Mouse (Mus musculus) forebrain, embryonic 15.5 days (tissue): ENCODE data around the gene Eif5. TPM values are rescaled to one million over a fixed set of nuclear protein-coding genes. Genes with fewer than 3 reads are reported as not detected.
A peak's percentile ranks its signal among the peaks of the same experiment; 100 is the strongest.
"Not testable (repeated sequence)": the region's sequence is repeated elsewhere in the genome, so short reads cannot be mapped to it uniquely, and the experiment has no call there.

Source experiments
- ATAC-seq: fragments of 200-750 bp; cut with Nextera tagmentation; replicated peaks from 2 replicates; pipeline ENCODE4 v1.8.0; 2017; ENCODE audit warnings: mild to moderate bottlenecking, moderate TSS enrichment, moderate library complexity
- H3K27ac ChIP-seq: fragments of 300-500 bp; sonication (generic); replicated peaks from 2 replicates; pipeline ENCODE4 v1.5.1; 2015; ENCODE audit warnings: mild to moderate bottlenecking, inconsistent platforms
- H3K27me3 ChIP-seq: fragments of 300-500 bp; sonication (generic); 2 replicates; pipeline ENCODE4 v1.6.1; 2015; ENCODE audit warnings: inconsistent platforms
- H3K36me3 ChIP-seq: fragments of 300-500 bp; sonication (generic); 2 replicates; pipeline ENCODE4 v1.6.1; 2015; ENCODE audit warnings: mild to moderate bottlenecking, inconsistent platforms
- H3K4me1 ChIP-seq: fragments of 300-500 bp; sonication (generic); 2 replicates; pipeline ENCODE4 v1.6.1; 2015; ENCODE audit warnings: inconsistent platforms
- H3K4me2 ChIP-seq: fragments of 300-500 bp; sonication (generic); replicated peaks from 2 replicates; pipeline ENCODE4 v1.6.1; 2015; ENCODE audit warnings: mild to moderate bottlenecking, inconsistent platforms
- H3K4me3 ChIP-seq: fragments of 300-500 bp; sonication (generic); 2 replicates; pipeline ENCODE4 v1.5.1; 2015; ENCODE audit warnings: mild to moderate bottlenecking, inconsistent platforms
- H3K9ac ChIP-seq: fragments of 300-500 bp; sonication (generic); replicated peaks from 2 replicates; pipeline ENCODE4 v1.6.1; 2015; ENCODE audit warnings: mild to moderate bottlenecking, inconsistent platforms
- H3K9me3 ChIP-seq: fragments of 300-500 bp; sonication (generic); 2 replicates; pipeline ENCODE4 v1.6.1; 2016; ENCODE audit warnings: inconsistent platforms
- WGBS: fragments of 180-500 bp; shearing (Covaris S2); methylation state at CpG from one replicate; pipeline ENCODE4 v1.1.7; 2015; ENCODE audit warnings: mixed read lengths; 5-methylcytosine and 5-hydroxymethylcytosine counted together
- polyA plus RNA-seq: library from polyadenylated mRNA; unstranded; fragments of >200 nt; fragmentation: Nextera tagmentation; extraction: Ambion mirVana; gene quantifications from 2 replicates; pipeline ENCODE4 v1.2.1, GENCODE M21; 2015

The Eif5 gene
- polyA plus RNA-seq, 1 experiment from 2014 or later, result 638 TPM

- H3K4me1 ChIP-seq, result no peaks in the 10 kb centered on the region
- no peak overlapping the region for H3K4me2 ChIP-seq
- no peaks in the 10 kb centered on the region for H3K27me3 ChIP-seq
- peaks cover 13% of the 10 kb centered on the region for H3K36me3 ChIP-seq
- no peak overlapping the region for H3K9ac ChIP-seq
- WGBS, result 60% methylated on average over 8 of the region's 8 CpGs
- no peak overlapping the region for H3K27ac ChIP-seq
- H3K4me3 ChIP-seq, result no peak overlapping the region
- H3K9me3 ChIP-seq, result no peaks in the 10 kb centered on the region
- no peak for ATAC-seq
Measured at GRCm38 (mm10) chr12:111552342-111552741, 14.5 kb downstream of the Eif5 start.

- Histone ChIP-seq H3K4me2 (no peak overlapping the region), H3K36me3 (no peaks in the 10 kb centered on the region), H3K4me1 (no peaks in the 10 kb centered on the region), H3K27me3 (no peaks in the 10 kb centered on the region), H3K27ac (no peak overlapping the region), H3K9ac (no peak overlapping the region), H3K9me3 (no peaks in the 10 kb centered on the region), H3K4me3 (no peak overlapping the region)
- no peak for ATAC-seq
- 67% methylated on average over 4 of the region's 4 CpGs for WGBS
Measured at GRCm38 (mm10) chr12:111555357-111555756, 17.5 kb downstream of the Eif5 start.

GRCm38 (mm10) chr12:111555893-111556292, 18.1 kb downstream of the Eif5 start:
- not testable (repeated sequence) for H3K27ac ChIP-seq, H3K4me3 ChIP-seq, H3K9me3 ChIP-seq, H3K27me3 ChIP-seq, ATAC-seq, H3K36me3 ChIP-seq, H3K4me1 ChIP-seq, H3K9ac ChIP-seq, H3K4me2 ChIP-seq
- 83% methylated on average over 5 of the region's 5 CpGs for WGBS

- Histone ChIP-seq H3K4me1 (no peaks in the 10 kb centered on the region), H3K4me3 (no peak overlapping the region), H3K9ac (no peak overlapping the region), H3K27ac (no peak overlapping the region), H3K9me3 (no peaks in the 10 kb centered on the region), H3K4me2 (no peak overlapping the region), H3K36me3 (no peaks in the 10 kb centered on the region), H3K27me3 (no peaks in the 10 kb centered on the region)
- no peak for ATAC-seq
- WGBS, result 71% methylated on average over 6 of the region's 6 CpGs
Measured at GRCm38 (mm10) chr12:111557538-111557937, 19.7 kb downstream of the Eif5 start.

GRCm38 (mm10) chr12:111558655-111559054, 20.8 kb downstream of the Eif5 start:
- WGBS, result 57% methylated on average over 2 of the region's 2 CpGs
- H3K36me3 ChIP-seq, result no peaks in the 10 kb centered on the region
- no peak overlapping the region for H3K4me2 ChIP-seq
- H3K4me1 ChIP-seq, result no peaks in the 10 kb centered on the region
- H3K4me3 ChIP-seq, result no peak overlapping the region
- no peaks in the 10 kb centered on the region for H3K9me3 ChIP-seq
- no peak overlapping the region for H3K27ac ChIP-seq
- H3K27me3 ChIP-seq, result no peaks in the 10 kb centered on the region
- H3K9ac ChIP-seq, result no peak overlapping the region
- no peak for ATAC-seq

- WGBS, result 61% methylated on average over 18 of the region's 18 CpGs
- H3K9ac ChIP-seq, result 0 out of 2 replicates have a peak overlapping the region, but pooled peaks have one; percentile 24
Measured at GRCm38 (mm10) chr12:111559647-111560258, 21.9 kb downstream of the Eif5 start.

GRCm38 (mm10) chr12:111560286-111560685, 22.5 kb downstream of the Eif5 start:
- peak overlapping the region; percentile 25; the same call in 1 of the 2 replicates for H3K4me2 ChIP-seq
- H3K9ac ChIP-seq, result no peak overlapping the region
- WGBS, result 69% methylated on average over 5 of the region's 5 CpGs
- H3K4me1 ChIP-seq, result no peaks in the 10 kb centered on the region
- H3K27ac ChIP-seq, result peak overlapping the region; percentile 70
- H3K4me3 ChIP-seq, result no peak overlapping the region
- ATAC-seq, result no peak; the same call in 1 of the 2 replicates
- no peaks in the 10 kb centered on the region for H3K36me3 ChIP-seq
- H3K9me3 ChIP-seq, result no peaks in the 10 kb centered on the region
- no peaks in the 10 kb centered on the region for H3K27me3 ChIP-seq

More at GRCm38 (mm10) chr12:111559647-111560258, 21.9 kb downstream of the Eif5 start:
- H3K27me3 ChIP-seq, result no peaks in the 10 kb centered on the region
- H3K27ac ChIP-seq, result peak overlapping the region; percentile 70
- H3K4me2 ChIP-seq, result peak overlapping the region; percentile 25
- H3K4me3 ChIP-seq, result 0 out of 2 replicates have a peak overlapping the region, but pooled peaks have one; percentile 15
- no peak; the same call in 1 of the 2 replicates for ATAC-seq
- no peaks in the 10 kb centered on the region for H3K9me3 ChIP-seq
- H3K36me3 ChIP-seq, result no peaks in the 10 kb centered on the region
- no peaks in the 10 kb centered on the region for H3K4me1 ChIP-seq

GRCm38 (mm10) chr12:111562276-111562814, 24.5 kb downstream of the Eif5 start:
- no peak overlapping the region for H3K4me3 ChIP-seq
- H3K4me1 ChIP-seq, result no peaks in the 10 kb centered on the region
- H3K27me3 ChIP-seq, result no peaks in the 10 kb centered on the region
- H3K9ac ChIP-seq, result no peak overlapping the region
- H3K9me3 ChIP-seq, result no peaks in the 10 kb centered on the region
- no peak overlapping the region for H3K27ac ChIP-seq
- no peak for ATAC-seq
- H3K4me2 ChIP-seq, result no peak overlapping the region
- no peaks in the 10 kb centered on the region for H3K36me3 ChIP-seq
- 48% methylated on average over 4 of the region's 4 CpGs for WGBS

- ATAC-seq, result no peak
- Histone ChIP-seq H3K9me3 (no peaks in the 10 kb centered on the region), H3K4me2 (no peak overlapping the region), H3K27me3 (no peaks in the 10 kb centered on the region), H3K9ac (no peak overlapping the region), H3K36me3 (no peaks in the 10 kb centered on the region), H3K27ac (no peak overlapping the region), H3K4me3 (no peak overlapping the region), H3K4me1 (no peaks in the 10 kb centered on the region)
- 49% methylated on average over 5 of the region's 5 CpGs for WGBS
Measured at GRCm38 (mm10) chr12:111563076-111563629, 25.3 kb downstream of the Eif5 start.

- no peak overlapping the region for H3K27ac ChIP-seq
- no peaks in the 10 kb centered on the region for H3K9me3 ChIP-seq
- no peak overlapping the region for H3K4me2 ChIP-seq
- no peaks in the 10 kb centered on the region for H3K36me3 ChIP-seq
- H3K9ac ChIP-seq, result no peak overlapping the region
- no peaks in the 10 kb centered on the region for H3K4me1 ChIP-seq
- 87% methylated on average over 5 of the region's 5 CpGs for WGBS
- no peak overlapping the region for H3K4me3 ChIP-seq
- no peak for ATAC-seq
- H3K27me3 ChIP-seq, result no peaks in the 10 kb centered on the region
Measured at GRCm38 (mm10) chr12:111565363-111565762, 27.5 kb downstream of the Eif5 start.

- Histone ChIP-seq H3K36me3 (no peaks in the 10 kb centered on the region), H3K27me3 (no peaks in the 10 kb centered on the region), H3K4me1 (peaks cover 17% of the 10 kb centered on the region), H3K9ac (no peak overlapping the region), H3K9me3 (no peaks in the 10 kb centered on the region), H3K4me2 (no peak overlapping the region), H3K27ac (no peak overlapping the region), H3K4me3 (no peak overlapping the region)
- WGBS, result 73% methylated on average over 11 of the region's 11 CpGs
- ATAC-seq, result no peak
Measured at GRCm38 (mm10) chr12:111568836-111569235, 31.0 kb downstream of the Eif5 start.

GRCm38 (mm10) chr12:111572406-111572805, 34.6 kb downstream of the Eif5 start:
- no peaks in the 10 kb centered on the region for H3K27me3 ChIP-seq
- peaks cover 39% of the 10 kb centered on the region for H3K4me1 ChIP-seq
- WGBS, result 81% methylated on average over 7 of the region's 7 CpGs
- no peaks in the 10 kb centered on the region for H3K9me3 ChIP-seq
- H3K4me2 ChIP-seq, result no peak overlapping the region
- no peaks in the 10 kb centered on the region for H3K36me3 ChIP-seq
- no peak for ATAC-seq
- H3K27ac ChIP-seq, result no peak overlapping the region
- H3K4me3 ChIP-seq, result no peak overlapping the region
- no peak overlapping the region for H3K9ac ChIP-seq
